Mouse (Mus musculus) CH12.LX (cell line): ENCODE data around the gene Impg2. TPM values are rescaled to one million over a fixed set of nuclear protein-coding genes. Genes with fewer than 3 reads are reported as not detected.

ENCODE experiments used
- DNase-seq: peaks from one replicate; pipeline ENCODE4 v3.0.0-alpha.2; 2013; ENCODE audit errors: extremely low read depth
- H3K27ac ChIP-seq: 2 replicates; pipeline ENCODE4 v1.5.1; 2012; ENCODE audit warnings: low read depth, mild to moderate bottlenecking, control low read depth, moderate library complexity; ENCODE audit not compliant: insufficient read depth
- H3K27me3 ChIP-seq: replicated peaks from 2 replicates; pipeline ENCODE3; 2012; ENCODE audit warnings: inconsistent platforms
- H3K36me3 ChIP-seq, 2 experiments: replicated peaks in 1 of 2; 2 replicates each; pipeline versions ENCODE3 to v1.6.1; 2012; ENCODE audit warnings: inconsistent platforms in 1 of 2, low read length in 1 of 2, mild to moderate bottlenecking in 1 of 2, mixed read lengths in 1 of 2, moderate library complexity in 1 of 2; ENCODE audit not compliant: control insufficient read depth in 1 of 2, insufficient read depth in 1 of 2
- H3K4me1 ChIP-seq, 2 experiments: 2 replicates each; pipeline ENCODE4 v1.6.1; 2012; ENCODE audit warnings: inconsistent platforms in 1 of 2, moderate library complexity in 1 of 2; ENCODE audit not compliant: insufficient read depth in 2 of 2, control insufficient read depth in 1 of 2
- H3K4me2 ChIP-seq: 2 replicates; pipeline ENCODE4 v1.6.1; 2012; ENCODE audit warnings: low read depth, mild to moderate bottlenecking, control low read depth; ENCODE audit not compliant: poor library complexity, insufficient read depth, severe bottlenecking
- H3K4me3 ChIP-seq, 3 experiments: fragments of 150-350 bp in 1 of 3; sonication (generic) in 1 of 3; replicated peaks in 1 of 3; 2 replicates each; pipeline versions ENCODE3 to v1.5.1; 2011 to 2012; ENCODE audit warnings: low read depth in 2 of 3, low read length in 2 of 3, mild to moderate bottlenecking in 2 of 3, moderate library complexity in 2 of 3, control low read depth in 1 of 3, improper control_type of control experiment in 1 of 3, inconsistent platforms in 1 of 3, mixed read lengths in 1 of 3; ENCODE audit not compliant: poor library complexity in 1 of 3
- H3K79me2 ChIP-seq: replicated peaks from 2 replicates; pipeline ENCODE4 v1.6.1; 2012; ENCODE audit warnings: mild to moderate bottlenecking, moderate library complexity; ENCODE audit not compliant: control insufficient read depth, poor library complexity, insufficient read depth, severe bottlenecking; ENCODE audit errors: extremely low read depth
- H3K9ac ChIP-seq: 2 replicates; pipeline ENCODE4 v1.6.1; 2012; ENCODE audit warnings: low read depth, mild to moderate bottlenecking, control low read depth, moderate library complexity; ENCODE audit not compliant: insufficient read depth
- H3K9me3 ChIP-seq: replicated peaks from 2 replicates; pipeline ENCODE3; 2012; ENCODE audit warnings: low read length, inconsistent platforms, mixed read lengths
- BHLHE40 ChIP-seq: IDR thresholded peaks from 2 replicates; pipeline ENCODE4 v1.6.1; 2011; ENCODE audit warnings: mild to moderate bottlenecking, low read depth, low read length, improper control_type of control experiment
- CTCF ChIP-seq, 2 experiments: IDR thresholded peaks in 1 of 2; conservative IDR thresholded peaks in 1 of 2; 2 replicates each; pipeline ENCODE4 v1.5.1; 2011 to 2012; ENCODE audit warnings: low read depth in 2 of 2, low read length in 2 of 2, improper control_type of control experiment in 1 of 2, inconsistent platforms in 1 of 2, mild to moderate bottlenecking in 1 of 2, moderate library complexity in 1 of 2
- EP300 ChIP-seq: IDR thresholded peaks from 2 replicates; pipeline ENCODE4 v1.6.1; 2011; ENCODE audit warnings: low read length, improper control_type of control experiment
- ETS1 ChIP-seq: conservative IDR thresholded peaks from 2 replicates; pipeline ENCODE4 v1.6.1; 2012; ENCODE audit warnings: low read depth, mild to moderate bottlenecking, inconsistent platforms, low read length, improper control_type of control experiment, moderate library complexity
- HCFC1 ChIP-seq: IDR thresholded peaks from 2 replicates; pipeline ENCODE4 v1.6.1; 2012; ENCODE audit warnings: low read depth, mild to moderate bottlenecking, inconsistent platforms, low read length, improper control_type of control experiment
- JUN ChIP-seq: IDR thresholded peaks from 2 replicates; pipeline ENCODE4 v1.6.1; 2011; ENCODE audit warnings: low read depth, mild to moderate bottlenecking, low read length, improper control_type of control experiment, moderate library complexity; ENCODE audit not compliant: insufficient read depth
- JUND ChIP-seq: conservative IDR thresholded peaks from 2 replicates; pipeline ENCODE4 v1.6.1; 2011; ENCODE audit warnings: low read depth, low read length, improper control_type of control experiment
- MAX ChIP-seq: IDR thresholded peaks from 2 replicates; pipeline ENCODE4 v1.6.1; 2011; ENCODE audit warnings: low read length, improper control_type of control experiment
- MAZ ChIP-seq: IDR thresholded peaks from 2 replicates; pipeline ENCODE4 v1.6.1; 2012; ENCODE audit warnings: low read depth, mild to moderate bottlenecking, inconsistent platforms, low read length, improper control_type of control experiment, moderate library complexity
- MEF2A ChIP-seq: IDR thresholded peaks from 2 replicates; pipeline ENCODE4 v1.6.1; 2014; ENCODE audit warnings: low read depth, mild to moderate bottlenecking, inconsistent platforms, low read length, improper control_type of control experiment, borderline replicate concordance
- MXI1 ChIP-seq: IDR thresholded peaks from 2 replicates; pipeline ENCODE4 v1.6.1; 2011; ENCODE audit warnings: mild to moderate bottlenecking, low read depth, low read length, improper control_type of control experiment
- MYC ChIP-seq: IDR thresholded peaks from 2 replicates; pipeline ENCODE4 v1.6.1; 2011; ENCODE audit warnings: low read depth, mild to moderate bottlenecking, improper control_type of control experiment, low read length
- NELFE ChIP-seq: IDR thresholded peaks from 2 replicates; pipeline ENCODE4 v1.6.1; 2011; ENCODE audit warnings: low read depth, low read length, improper control_type of control experiment
- NRF1 ChIP-seq: IDR thresholded peaks from 2 replicates; pipeline ENCODE4 v1.6.1; 2014; ENCODE audit warnings: low read depth, mild to moderate bottlenecking, inconsistent platforms, low read length, improper control_type of control experiment, moderate library complexity
- POLR2A ChIP-seq: IDR thresholded peaks from 2 replicates; pipeline ENCODE4 v1.6.1; 2011; ENCODE audit warnings: low read depth, mild to moderate bottlenecking, improper control_type of control experiment, low read length
- RCOR1 ChIP-seq: conservative IDR thresholded peaks from 2 replicates; pipeline ENCODE4 v1.6.1; 2012; ENCODE audit warnings: low read depth, mild to moderate bottlenecking, inconsistent platforms, low read length, improper control_type of control experiment
- TBP ChIP-seq: conservative IDR thresholded peaks from 2 replicates; pipeline ENCODE4 v1.6.1; 2011; ENCODE audit warnings: low read depth, low read length, improper control_type of control experiment
- TCF12 ChIP-seq: IDR thresholded peaks from 2 replicates; pipeline ENCODE4 v1.6.1; 2014; ENCODE audit warnings: low read depth, mild to moderate bottlenecking, inconsistent platforms, low read length, improper control_type of control experiment
- USF2 ChIP-seq: conservative IDR thresholded peaks from 2 replicates; pipeline ENCODE4 v1.6.1; 2011; ENCODE audit warnings: low read depth, low read length, improper control_type of control experiment
- ZC3H11A ChIP-seq: IDR thresholded peaks from 2 replicates; pipeline ENCODE4 v1.6.1; 2012; ENCODE audit warnings: low read depth, mild to moderate bottlenecking, inconsistent platforms, low read length, improper control_type of control experiment
- dilution Hi-C: fragments of 300-500 bp; cut with MboI; formaldehyde crosslinking; loops from 2 replicates; pipeline ENCODE4 v1.14.3; 2020; ENCODE audit warnings: low sequenced_read_pairs; ENCODE audit not compliant: extremely low pct_unique_long_range_greater_than_20kb, extremely low pct_ligation_motif_present
- in situ Hi-C: fragments of 300-500 bp; cut with MboI; formaldehyde crosslinking; loops from 3 replicates; pipeline ENCODE4 v1.14.3; 2019; ENCODE audit warnings: low sequenced_read_pairs, low pct_ligation_motif_present, low pct_unique_long_range_greater_than_20kb, mixed read lengths
- polyA plus RNA-seq: library from polyadenylated mRNA; unstranded; fragments of >175 nt; gene quantifications from 2 replicates; pipeline ENCODE4 v1.2.1, GENCODE M21; 2012; ENCODE audit warnings: low read depth; ENCODE audit not compliant: insufficient read length
- total RNA-seq, 2 experiments: library from RNA; depleted of rRNA; stranded (reverse); fragments of 300-350 nt in 1 of 2; fragments of >200 nt in 1 of 2; gene quantifications; 2 replicates each; pipeline ENCODE4 v1.2.3; 2012 to 2014

The Impg2 gene
- total and polyA plus RNA-seq, 3 experiments, result 0.04 to 0.34 (median 0.05) TPM

- in situ Hi-C loops, result no loop called here
- TF ChIP-seq NELFE (no peak), ETS1 (no peak), EP300 (no peak), JUN (no peak), MYC (no peak), JUND (no peak), TCF12 (no peak), HCFC1 (no peak), MAZ (no peak), USF2 (no peak), NRF1 (no peak), MAX (no peak), MXI1 (no peak), CTCF (conservative IDR thresholded peaks at IDR 0.05 in 1 of 2, IDR thresholded peaks at IDR 0.05 in 1 of 2; ENCODE audit: low read depth in 2 of 2, low read length in 2 of 2) (no peak), POLR2A (no peak), RCOR1 (no peak), MEF2A (no peak)
- H3K4me2 ChIP-seq, result no peak overlapping the region
- H3K36me3 ChIP-seq, result no peaks in the 10 kb centered on the region
- no peak for DNase-seq
- no peaks in the 10 kb centered on the region for H3K4me1 ChIP-seq
- H3K27ac ChIP-seq, result no peak overlapping the region
- H3K27me3 ChIP-seq, result no peaks in the 10 kb centered on the region
- dilution Hi-C loops, result no loop called here
- no peak overlapping the region for H3K4me3 ChIP-seq
- no peaks in the 10 kb centered on the region for H3K9me3 ChIP-seq
- no peak overlapping the region for H3K9ac ChIP-seq
- H3K79me2 ChIP-seq, result no peaks in the 10 kb centered on the region
These were observed 77.2 kb downstream of the Impg2 start for GRCm38 (mm10) chr16:56281336-56281735.

DNA sequence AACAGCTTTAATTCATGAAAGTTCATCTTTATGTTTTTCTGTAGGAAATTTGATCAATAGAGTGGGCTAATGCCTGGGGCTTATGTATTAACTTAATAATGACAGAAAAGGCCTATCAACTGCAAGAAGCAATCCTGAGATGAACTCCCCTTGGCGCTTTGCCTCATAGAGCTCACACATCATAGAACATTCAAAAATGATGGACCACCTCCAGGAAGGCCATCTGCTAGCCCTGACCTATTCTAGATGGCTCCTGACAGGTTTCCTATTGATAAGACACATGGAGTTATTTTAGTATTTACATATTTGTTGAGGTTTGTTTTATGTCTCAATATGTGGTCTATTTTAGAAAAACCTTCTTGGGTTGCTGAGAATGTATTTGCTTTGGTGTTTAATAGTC lies 79.2 kb downstream of the Impg2 start:
- Histone ChIP-seq H3K27ac (no peak overlapping the region), H3K4me2 (no peak overlapping the region), H3K36me3 (no peaks in the 10 kb centered on the region), H3K4me3 (no peak overlapping the region), H3K9me3 (no peaks in the 10 kb centered on the region), H3K4me1 (no peaks in the 10 kb centered on the region), H3K79me2 (no peaks in the 10 kb centered on the region), H3K9ac (no peak overlapping the region), H3K27me3 (no peaks in the 10 kb centered on the region)
- dilution Hi-C loops, result no loop called here
- TF ChIP-seq TBP (no peak), MXI1 (no peak), RCOR1 (no peak), NRF1 (no peak), BHLHE40 (no peak), NELFE (no peak), ZC3H11A (no peak)
- in situ Hi-C loops, result no loop called here
- no peak for DNase-seq
